In genomic region chr5:85612606-85613005, GRCm38 (mm10) we compare ENCODE assay signal across 23 mouse cellular contexts.
DNase-seq lines count a peak whose midpoint lies in the region; ATAC-seq and TF ChIP-seq lines count a peak whose summit lies in the region.
"Had no signal": no experiment of that assay in that cellular context is flagged by ENCODE, and none has a peak within 500 bp of the region (broad histone marks: within the 10 kb centered on the region; RNA-seq: fewer than 3 reads in every experiment).

No protein-coding gene starts in this region.

- H3K27me3 ChIP-seq in lung, postnatal 0 days (replicated peaks; ENCODE audit: insufficient read depth, low read length): no peaks in the 10 kb centered on the region
- no peaks in the 10 kb centered on the region for H3K27me3 ChIP-seq in stomach, embryonic 16.5 days (ENCODE audit: control insufficient read depth, insufficient read depth, low read length)
- H3K27me3 ChIP-seq in midbrain, embryonic 11.5 days (ENCODE audit: control insufficient read depth, insufficient read depth, low read length): no peaks in the 10 kb centered on the region
- H3K27me3 ChIP-seq: embryonic facial prominence, embryonic 12.5 days; hindbrain, embryonic 12.5 days; neural tube, embryonic 12.5 days; Patski had no signal

- H3K9ac ChIP-seq in lung, postnatal 0 days (replicated peaks; ENCODE audit: low read depth): no peak overlapping the region
- H3K9ac ChIP-seq in stomach, embryonic 16.5 days (ENCODE audit: low read length): no peak overlapping the region
- H3K9ac ChIP-seq in midbrain, embryonic 11.5 days (ENCODE audit: low read length): no peak overlapping the region
- H3K9ac ChIP-seq: embryonic facial prominence, embryonic 12.5 days; hindbrain, embryonic 12.5 days; limb, embryonic 13.5 days; liver, embryonic 14.5 days; neural tube, embryonic 12.5 days had no signal

- no peaks in the 10 kb centered on the region for H3K4me1 ChIP-seq in lung, postnatal 0 days (ENCODE audit: insufficient read depth, low read depth, low read length)
- no peaks in the 10 kb centered on the region for H3K4me1 ChIP-seq in stomach, embryonic 16.5 days (ENCODE audit: control insufficient read depth, insufficient read depth, low read length)
- no peaks in the 10 kb centered on the region for H3K4me1 ChIP-seq in midbrain, embryonic 11.5 days (ENCODE audit: control insufficient read depth, insufficient read depth, low read length)
- H3K4me1 ChIP-seq: embryonic facial prominence, embryonic 12.5 days; hindbrain, embryonic 12.5 days; limb, embryonic 13.5 days; neural tube, embryonic 12.5 days had no signal

- no peak overlapping the region for H3K4me2 ChIP-seq in lung, postnatal 0 days (replicated peaks; ENCODE audit: low read depth, low read length)
- H3K4me2 ChIP-seq in stomach, embryonic 16.5 days (ENCODE audit: low read depth, low read length): no peak overlapping the region
- H3K4me2 ChIP-seq in midbrain, embryonic 11.5 days: no peak overlapping the region
- H3K4me2 ChIP-seq: embryonic facial prominence, embryonic 12.5 days; hindbrain, embryonic 12.5 days; limb, embryonic 13.5 days; neural tube, embryonic 12.5 days had no signal

- peak; percentile 91 for ATAC-seq in lung, postnatal 0 days
- ATAC-seq in stomach, embryonic 16.5 days (ENCODE audit: insufficient read depth, low FRiP score): peak; percentile 37; the same call in 1 of the 2 replicates
- ATAC-seq in midbrain, embryonic 11.5 days (ENCODE audit: low FRiP score): no peak
- ATAC-seq: activated CD4-positive, CD25-positive, alpha-beta regulatory T cell, adult 4 months; forebrain, embryonic 16.5 days; inflammation-experienced regulatory T-cells, adult 6 months; Patski had no signal

- no peaks in the 10 kb centered on the region for H3K9me3 ChIP-seq in lung, postnatal 0 days (ENCODE audit: low read length)
- no peaks in the 10 kb centered on the region for H3K9me3 ChIP-seq in stomach, embryonic 16.5 days (replicated peaks; ENCODE audit: control insufficient read depth, low read length)
- no peaks in the 10 kb centered on the region for H3K9me3 ChIP-seq in midbrain, embryonic 11.5 days (ENCODE audit: control insufficient read depth, low read length)
- H3K9me3 ChIP-seq: embryonic facial prominence, embryonic 12.5 days; hindbrain, embryonic 12.5 days; limb, embryonic 13.5 days; neural tube, embryonic 12.5 days had no signal

- 56% methylated on average over 4 of the region's 4 CpGs for WGBS in lung, postnatal 0 days
- WGBS in stomach, embryonic 16.5 days: 44% methylated on average over 4 of the region's 4 CpGs
- 89% methylated on average over 4 of the region's 4 CpGs for WGBS in midbrain, embryonic 11.5 days

- peak; percentile 76 for TF ChIP-seq EP300 in lung, postnatal 0 days (IDR thresholded peaks at IDR 0.05)

- DNase-seq in layer of hippocampus, adult 11-12 months (ENCODE audit: low spot score): peak; percentile 39
- DNase-seq in layer of hippocampus, postnatal 10 days (ENCODE audit: low spot score in 2 of 2): no peak
- peak; percentile 62 for DNase-seq in layer of hippocampus, adult 9-10 months (ENCODE audit: low spot score)
- DNase-seq in lung, postnatal 0 days (ENCODE audit: low spot score): peak; percentile 84
- no peak for DNase-seq in urinary bladder, adult 2 months (ENCODE audit: low spot score)
- no peak for DNase-seq in midbrain, embryonic 11.5 days (ENCODE audit: low spot score, missing footprints)
- no peak for DNase-seq in cerebellum, postnatal 36 days
- DNase-seq: adrenal gland, postnatal 25 days; cerebellum, adult 2 months; heart, adult 2 months; kidney, postnatal 36 days; right cerebral cortex, postnatal 14 days; thymus, postnatal 4 days had no signal

- H3K4me3 ChIP-seq in lung, postnatal 0 days (ENCODE audit: low read depth, low read length): no peak overlapping the region
- H3K4me3 ChIP-seq in stomach, embryonic 16.5 days (replicated peaks; ENCODE audit: low read length): no peak overlapping the region
- H3K4me3 ChIP-seq in midbrain, embryonic 11.5 days (ENCODE audit: low read depth, low read length): no peak overlapping the region
- H3K4me3 ChIP-seq: embryonic facial prominence, embryonic 12.5 days; heart, adult 2 months; hindbrain, embryonic 12.5 days; limb, embryonic 13.5 days; neural tube, embryonic 12.5 days had no signal

- H3K36me3 ChIP-seq in lung, postnatal 0 days (ENCODE audit: insufficient read depth, low read length): no peaks in the 10 kb centered on the region
- H3K36me3 ChIP-seq in stomach, embryonic 16.5 days (ENCODE audit: control insufficient read depth, insufficient read depth, low read length): no peaks in the 10 kb centered on the region
- H3K36me3 ChIP-seq in midbrain, embryonic 11.5 days (ENCODE audit: control insufficient read depth, insufficient read depth, low read length): no peaks in the 10 kb centered on the region
- H3K36me3 ChIP-seq: embryonic facial prominence, embryonic 12.5 days; hindbrain, embryonic 12.5 days; limb, embryonic 13.5 days; neural tube, embryonic 12.5 days had no signal

- TF ChIP-seq CTCF in lung, postnatal 0 days (IDR thresholded peaks at IDR 0.05): no peak

- H3K27ac ChIP-seq in lung, postnatal 0 days (ENCODE audit: low read length): no peak overlapping the region
- H3K27ac ChIP-seq in stomach, embryonic 16.5 days (ENCODE audit: low read length): no peak overlapping the region
- H3K27ac ChIP-seq in midbrain, embryonic 11.5 days (ENCODE audit: low read depth, low read length): no peak overlapping the region
- H3K27ac ChIP-seq: embryonic facial prominence, embryonic 12.5 days; heart, adult 2 months; hindbrain, embryonic 12.5 days; limb, embryonic 13.5 days; liver, embryonic 14.5 days; neural tube, embryonic 12.5 days had no signal

Comparison
In these comparisons a context has a peak if more than half of its experiments do, and no peak if none do; other contexts are left out.
1. DNase-seq: peak in layer of hippocampus, adult 11-12 months (single experiment), layer of hippocampus, adult 9-10 months (single experiment) and lung, postnatal 0 days (single experiment); none in layer of hippocampus, postnatal 10 days (0 of 2), urinary bladder, adult 2 months (single experiment), midbrain, embryonic 11.5 days (single experiment) and cerebellum, postnatal 36 days (0 of 2).